Mouse (Mus musculus) lung, adult 2 months (tissue): ENCODE data around the gene Tmem234.

Experiments
- CTCF ChIP-seq: fragments of 200-500 bp; IDR thresholded peaks from 2 replicates; pipeline ENCODE4 v1.5.1; 2011; ENCODE audit warnings: mild to moderate bottlenecking, low read length, control low read depth; ENCODE audit not compliant: insufficient read depth
- POLR2A ChIP-seq: fragments of 200-500 bp; IDR thresholded peaks from 2 replicates; pipeline ENCODE4 v1.6.1; 2011; ENCODE audit warnings: low read depth, mild to moderate bottlenecking, control low read depth, low read length, borderline replicate concordance; ENCODE audit errors: extremely low read depth

DNA sequence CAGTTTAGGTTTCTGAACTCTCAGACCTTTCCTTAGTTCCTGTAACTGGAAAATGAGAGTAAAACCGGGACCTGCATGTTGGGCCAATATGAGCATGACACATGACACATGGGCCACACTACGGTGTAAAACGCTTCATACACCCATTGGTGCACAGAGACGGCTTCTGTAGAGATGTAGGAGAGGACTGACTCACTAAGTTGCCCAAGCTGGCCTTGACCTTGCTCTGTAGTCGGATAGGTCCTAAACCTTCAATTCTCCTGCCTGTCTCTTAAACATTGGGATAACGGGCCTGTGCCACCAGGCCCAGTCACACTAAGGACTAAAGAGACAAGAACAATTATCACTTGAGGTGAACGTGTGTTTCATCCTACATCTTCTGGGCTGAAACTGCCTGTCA is 32.1 kb upstream of the Tmem234 start:
- TF ChIP-seq CTCF (no peak), POLR2A (no peak)
